Mouse (Mus musculus) cerebral cortex, adult 2 months (tissue): Measurements from ENCODE around the gene 1110008L16Rik.

Experiments used
- WGBS: fragments of 180-500 bp; shearing (Covaris S2); methylation state at CpG from one replicate; pipeline ENCODE4 v1.1.7; 2018; 5-methylcytosine and 5-hydroxymethylcytosine counted together

1110008L16Rik gene

DNA sequence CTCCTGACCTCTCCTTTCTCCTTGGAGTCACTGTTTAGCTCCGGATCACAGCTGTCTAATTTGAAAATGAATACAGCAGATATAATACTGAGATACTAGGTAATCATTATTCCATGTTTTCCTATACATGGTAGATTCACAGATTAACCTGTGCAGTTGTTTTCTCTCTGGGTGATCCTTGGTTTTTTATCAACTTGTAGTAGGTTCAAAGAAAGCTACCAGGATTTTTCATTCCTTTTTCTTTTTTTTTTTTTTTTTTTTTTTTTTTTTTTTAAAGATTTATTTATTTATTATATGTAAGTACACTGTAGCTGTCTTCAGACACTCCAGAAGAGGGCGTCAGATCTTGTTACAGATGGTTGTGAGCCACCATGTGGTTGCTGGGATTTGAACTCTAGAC is 39.1 kb downstream of the 1110008L16Rik start:
- WGBS = 98% methylated on average over 2 of the region's 2 CpGs

DNA sequence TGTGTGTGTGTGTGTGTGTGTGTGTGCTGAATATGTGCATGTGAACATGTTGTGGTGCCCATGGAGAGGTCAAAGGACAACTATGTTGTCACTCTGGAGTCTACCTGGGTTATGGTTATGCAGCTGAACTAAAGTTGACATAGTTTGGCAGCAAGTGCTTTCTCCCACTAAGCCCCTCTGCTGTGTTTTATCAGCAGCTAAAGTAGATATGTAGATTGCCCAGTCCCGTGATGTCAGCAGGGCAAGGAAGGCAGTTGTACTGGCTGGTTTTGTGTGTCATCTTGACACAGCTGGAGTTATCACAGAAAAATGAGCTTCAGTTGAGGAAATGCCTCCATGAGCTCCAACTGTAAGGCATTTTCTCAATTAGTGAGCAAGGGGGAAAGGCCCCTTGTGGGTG is 43.7 kb downstream of the 1110008L16Rik start:
- 90% methylated on average over 1 of the region's 1 CpGs for WGBS

DNA sequence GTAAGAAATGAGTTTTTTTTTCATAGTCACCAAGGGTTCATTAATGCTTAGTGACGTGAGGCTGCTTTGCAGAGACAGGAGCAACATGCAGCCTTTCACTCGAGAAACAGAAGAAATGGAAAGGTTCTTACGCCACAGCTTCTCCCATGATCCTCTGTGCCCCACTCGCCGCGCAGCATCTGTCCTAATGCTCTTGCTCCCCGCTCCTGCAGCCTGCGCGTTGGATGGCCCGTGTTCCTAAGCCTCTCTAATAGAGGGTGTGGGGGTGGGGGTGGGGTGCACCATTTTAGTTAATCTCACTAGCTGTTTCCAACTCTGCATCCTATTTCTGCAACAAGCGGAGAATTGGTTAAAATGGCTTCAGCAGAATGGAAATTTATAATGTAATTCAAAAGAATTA is 44.6 kb downstream of the 1110008L16Rik start:
- WGBS = 60% methylated on average over 11 of the region's 11 CpGs

DNA sequence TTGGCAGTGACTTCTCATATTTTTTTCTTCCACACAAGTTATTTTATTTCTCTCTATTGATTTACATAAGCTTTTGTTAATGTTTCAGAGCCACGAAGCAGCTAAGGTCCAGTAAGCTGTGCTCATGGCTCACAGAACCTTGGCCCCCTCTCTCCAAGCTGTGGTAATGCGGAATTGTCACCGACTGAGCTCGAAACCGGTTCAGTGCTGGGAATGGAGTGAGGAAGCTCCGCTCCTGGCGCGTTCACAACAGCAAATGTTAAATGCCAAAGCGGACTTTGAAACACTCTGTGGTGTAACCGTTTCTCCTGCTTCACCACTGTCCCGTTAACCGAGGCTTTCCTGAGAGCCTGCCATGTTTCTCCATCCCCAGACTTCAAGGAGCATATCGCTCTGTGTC is 45.2 kb downstream of the 1110008L16Rik start:
- WGBS = 62% methylated on average over 13 of the region's 13 CpGs

DNA sequence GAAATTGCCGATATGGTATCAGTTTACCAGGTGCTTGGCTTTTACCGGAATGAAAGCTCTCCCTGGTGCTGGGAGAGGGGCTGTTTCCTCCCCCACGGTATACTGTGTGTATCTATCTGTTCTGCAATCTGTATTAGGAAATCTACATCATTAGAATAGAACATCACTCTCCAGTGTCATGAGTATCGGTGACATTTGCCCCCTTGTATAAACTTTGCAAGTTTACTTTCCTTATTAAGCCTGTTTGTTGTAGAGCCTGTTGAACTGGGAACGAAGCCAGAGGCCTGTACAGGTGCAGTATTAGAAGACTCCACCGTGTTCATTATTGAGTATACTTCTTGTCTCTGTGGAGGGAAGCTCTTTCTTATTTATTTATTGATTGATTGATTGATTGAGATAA is 54.0 kb downstream of the 1110008L16Rik start:
- 78% methylated on average over 6 of the region's 6 CpGs for WGBS

DNA sequence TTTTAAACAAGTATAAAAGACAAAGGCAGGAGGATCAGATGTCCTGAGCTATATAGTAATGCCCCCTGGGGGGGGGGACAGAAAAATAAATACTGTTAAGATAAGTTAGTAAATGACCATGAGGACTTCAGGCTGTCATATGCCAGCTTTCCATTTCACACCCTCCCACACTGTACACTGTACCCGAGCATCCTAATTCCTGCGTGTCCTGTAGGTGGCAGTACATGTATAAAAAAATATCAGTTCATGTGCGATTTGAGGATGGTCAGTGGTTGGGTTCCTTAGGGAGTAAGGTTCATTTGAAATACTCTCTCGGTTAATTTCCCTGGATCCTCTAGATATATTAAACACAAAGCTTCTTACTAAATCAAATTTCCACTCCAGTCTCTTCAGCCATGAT is 55.5 kb downstream of the 1110008L16Rik start:
- 30% methylated on average over 4 of the region's 4 CpGs for WGBS

DNA sequence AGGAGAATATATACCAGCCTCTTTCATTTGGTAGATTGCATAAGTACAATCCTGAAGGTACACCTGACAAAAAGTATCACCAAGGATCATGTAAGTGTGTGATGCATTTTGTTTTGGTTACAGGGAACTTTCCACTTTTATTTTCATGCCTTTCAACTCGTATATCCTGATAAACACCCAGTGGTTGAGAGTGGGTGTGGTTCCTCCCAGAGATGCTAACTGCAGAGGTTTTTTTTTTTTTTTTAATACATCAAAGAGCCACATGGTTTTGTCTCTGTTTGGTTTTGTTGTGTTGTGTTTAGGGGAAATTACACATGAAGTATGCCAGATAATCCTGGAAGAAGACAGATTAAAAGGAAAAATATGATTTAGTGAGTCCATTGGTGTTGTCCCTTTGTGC is 57.9 kb downstream of the 1110008L16Rik start:
- WGBS = 81% methylated on average over 1 of the region's 1 CpGs

DNA sequence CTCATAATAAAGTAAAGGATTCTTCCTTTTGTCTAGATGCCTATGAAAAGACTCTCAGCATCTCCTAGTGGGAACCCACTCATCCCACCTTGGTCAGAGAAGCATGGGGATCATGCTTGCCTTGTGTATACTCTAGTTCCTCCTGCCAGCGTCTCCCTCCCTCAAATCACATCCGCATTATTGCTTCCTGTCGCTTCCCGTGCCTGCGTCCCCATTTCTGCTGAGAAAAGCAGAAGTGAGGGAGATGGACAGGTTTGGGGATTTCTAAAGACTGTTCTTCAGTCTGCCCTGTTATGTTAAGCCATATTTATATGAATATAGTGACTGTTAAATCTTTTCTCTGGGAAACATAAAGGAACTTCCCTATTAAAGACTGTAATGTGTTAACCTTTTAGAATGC is 61.6 kb downstream of the 1110008L16Rik start:
- 75% methylated on average over 5 of the region's 5 CpGs for WGBS

DNA sequence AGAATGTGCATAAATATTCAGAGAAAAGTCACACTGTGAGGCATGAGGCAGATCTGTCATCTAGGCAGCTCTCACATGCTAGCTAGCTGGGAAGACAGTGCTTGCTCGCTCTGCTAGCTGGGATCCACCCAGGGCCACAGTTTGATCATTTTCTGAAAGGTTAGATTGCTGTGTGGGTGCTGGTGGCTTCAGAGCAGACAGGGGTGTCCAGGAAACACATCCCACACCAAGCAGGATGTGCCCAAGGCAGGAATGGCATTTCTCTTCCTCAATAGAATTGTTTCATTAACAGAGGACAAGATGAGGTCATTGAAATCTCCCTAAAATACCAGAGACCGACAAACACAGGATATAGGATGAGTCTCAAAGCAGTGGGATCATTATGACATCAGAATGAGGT is 65.7 kb downstream of the 1110008L16Rik start:
- WGBS = 69% methylated on average over 2 of the region's 2 CpGs

DNA sequence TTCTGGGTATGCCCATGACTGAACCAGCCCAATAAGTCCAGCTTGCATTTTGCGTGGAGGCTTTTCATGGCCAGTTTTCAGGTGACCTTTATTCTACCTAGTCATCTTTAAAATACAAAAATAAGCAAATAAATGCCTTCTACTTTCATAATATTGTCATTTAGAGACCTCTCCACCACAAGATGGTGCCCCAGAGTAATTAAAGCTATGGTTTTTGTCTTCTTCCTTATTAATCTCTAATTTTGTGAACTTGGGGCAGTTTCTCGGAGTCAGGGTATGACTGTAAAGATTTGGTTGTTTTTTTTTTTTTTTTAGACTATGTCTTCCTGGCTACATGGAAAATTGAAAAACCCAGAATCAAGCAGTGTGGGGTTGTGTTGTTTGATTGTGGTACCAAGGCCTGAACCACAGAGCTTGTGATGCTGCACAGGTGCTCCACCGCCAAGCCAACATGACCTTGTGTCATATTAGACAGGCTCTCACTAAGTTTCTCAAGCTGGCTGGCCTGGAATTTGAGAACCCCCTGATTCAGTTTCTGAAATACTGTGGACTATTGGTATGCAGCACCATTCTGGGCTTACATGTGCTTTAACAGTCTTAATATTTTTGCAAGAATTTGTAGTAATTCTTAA is 73.2 kb downstream of the 1110008L16Rik start:
- 72% methylated on average over 3 of the region's 3 CpGs for WGBS

DNA sequence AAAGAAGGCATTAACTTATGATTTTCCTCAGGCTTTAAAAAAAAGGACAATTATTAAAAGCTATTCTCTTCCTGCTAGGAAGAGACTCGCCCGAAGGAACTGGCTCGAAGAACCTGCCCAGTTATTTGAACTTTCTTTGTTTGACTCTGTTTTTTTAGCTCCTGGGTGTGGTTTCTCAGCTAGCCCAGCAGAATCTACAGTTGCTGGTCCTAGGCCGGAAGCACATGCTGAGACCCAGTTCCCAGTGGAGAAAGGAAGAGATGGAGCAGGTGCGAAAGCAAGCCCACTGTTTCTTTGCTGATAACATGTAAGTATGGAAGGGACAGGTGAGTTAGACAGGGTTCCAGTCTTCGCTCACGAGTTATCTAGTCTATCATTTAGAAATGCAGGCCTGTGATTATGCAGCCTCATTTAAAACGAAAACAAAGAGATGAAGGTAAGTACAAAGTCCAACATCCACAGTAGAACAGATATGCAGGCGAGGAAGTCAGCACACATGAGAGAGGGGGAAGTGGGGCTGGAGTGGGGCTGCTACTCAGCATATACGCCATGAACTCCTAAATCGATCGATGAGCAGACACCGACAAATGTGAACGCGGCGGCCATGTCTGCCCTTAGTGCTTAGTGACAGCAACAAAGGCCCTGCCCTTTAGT is 77.7 kb downstream of the 1110008L16Rik start:
- 90% methylated on average over 16 of the region's 16 CpGs for WGBS

DNA sequence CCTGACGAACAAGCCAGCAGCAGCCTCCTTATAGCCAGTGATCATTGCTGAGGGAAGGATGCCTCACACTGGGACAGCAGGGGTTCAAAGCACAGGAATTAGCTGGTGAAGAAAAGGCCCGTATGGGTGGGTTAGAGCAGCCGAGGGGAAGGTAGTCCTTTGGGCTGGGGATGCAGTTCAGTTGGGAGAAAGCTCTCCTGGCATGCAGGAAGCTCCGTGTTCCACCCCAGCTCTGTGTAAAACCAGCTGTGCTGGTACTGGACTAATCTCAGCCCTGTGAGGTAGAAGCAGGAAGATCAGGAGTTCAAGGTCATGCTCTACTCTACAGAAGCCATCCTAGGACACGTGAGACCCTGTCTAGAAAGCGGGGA is 78.2 kb downstream of the 1110008L16Rik start:
- 75% methylated on average over 6 of the region's 6 CpGs for WGBS

DNA sequence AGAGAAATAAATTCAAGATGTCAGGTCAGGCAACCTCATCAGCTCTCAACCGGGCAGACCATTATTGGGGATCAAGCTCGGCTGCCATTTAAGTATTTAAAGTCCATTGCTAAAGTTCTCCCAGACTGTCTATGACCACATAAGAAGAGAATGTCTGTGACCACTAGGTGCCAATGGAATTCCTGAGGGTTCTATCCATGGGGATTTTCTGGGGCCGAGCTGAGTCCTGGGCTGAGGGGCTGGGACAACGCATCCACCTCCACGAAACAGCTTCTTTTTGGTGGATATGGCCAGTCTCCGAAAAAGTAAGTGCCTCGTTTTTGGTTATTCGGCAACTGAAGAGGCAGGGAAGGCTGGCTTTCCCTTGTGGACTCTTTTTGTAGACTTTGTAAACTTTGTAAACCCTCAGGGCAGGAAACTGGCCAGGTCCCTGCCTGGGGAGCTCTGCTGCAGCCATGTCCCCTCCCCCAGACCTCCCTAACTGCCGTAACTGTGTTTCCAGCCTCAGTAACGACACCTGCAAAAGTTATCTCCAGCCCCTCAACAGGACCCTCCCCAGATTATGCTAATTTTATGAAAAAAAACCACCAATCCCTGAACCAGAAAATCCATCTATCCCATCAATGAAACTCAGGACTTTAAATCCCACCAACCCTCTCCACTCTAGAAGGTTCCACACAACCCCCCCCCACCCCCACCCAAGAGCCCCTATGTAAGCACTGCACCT is 84.8 kb downstream of the 1110008L16Rik start, which contains the start of gene Psma6:
Gene Psma6 (plus strand): TSS at position 200 of the 727 bp plus-strand sequence.
- 85% methylated on average over 10 of the region's 10 CpGs for WGBS

DNA sequence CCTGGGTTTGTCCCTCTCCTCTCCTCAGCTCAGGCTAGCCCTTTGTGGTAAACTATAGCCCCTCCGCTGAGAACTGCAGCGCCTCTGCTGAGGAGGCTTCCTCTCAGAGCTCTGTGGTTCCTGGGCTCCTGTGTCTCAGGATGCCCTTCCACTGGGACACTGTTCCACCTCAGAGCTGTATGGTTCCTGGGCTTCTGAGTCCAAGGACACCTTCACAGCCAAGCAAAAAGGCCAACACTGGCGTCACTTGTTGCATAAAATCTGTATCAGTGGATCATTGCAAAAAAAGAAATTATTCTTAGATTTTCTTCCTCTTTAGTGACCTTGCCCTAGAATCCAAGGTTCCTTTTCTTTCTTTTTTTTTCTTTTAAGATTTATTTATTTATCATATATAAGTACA is 85.4 kb downstream of the 1110008L16Rik start:
- 96% methylated on average over 3 of the region's 3 CpGs for WGBS

DNA sequence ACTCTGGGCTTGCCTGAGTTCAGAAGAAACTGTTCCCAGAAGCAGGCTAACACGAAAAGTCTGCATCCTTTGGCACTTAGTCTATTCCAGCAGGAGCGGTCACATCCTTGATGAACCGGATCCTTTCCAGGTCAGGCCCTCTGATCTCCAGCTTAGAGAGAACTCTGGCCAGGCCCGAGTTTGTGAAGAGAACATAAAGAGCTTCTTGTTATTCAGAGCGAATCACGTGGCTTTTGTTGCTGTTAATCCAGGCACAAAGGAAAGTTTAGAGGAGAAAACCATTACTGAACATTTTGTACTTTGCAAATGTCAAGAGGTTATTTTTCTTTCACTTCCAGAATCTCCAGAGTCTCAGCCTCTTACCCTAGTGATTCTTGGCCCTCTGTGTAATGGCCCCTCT is 86.6 kb downstream of the 1110008L16Rik start:
- WGBS = 36% methylated on average over 6 of the region's 6 CpGs

DNA sequence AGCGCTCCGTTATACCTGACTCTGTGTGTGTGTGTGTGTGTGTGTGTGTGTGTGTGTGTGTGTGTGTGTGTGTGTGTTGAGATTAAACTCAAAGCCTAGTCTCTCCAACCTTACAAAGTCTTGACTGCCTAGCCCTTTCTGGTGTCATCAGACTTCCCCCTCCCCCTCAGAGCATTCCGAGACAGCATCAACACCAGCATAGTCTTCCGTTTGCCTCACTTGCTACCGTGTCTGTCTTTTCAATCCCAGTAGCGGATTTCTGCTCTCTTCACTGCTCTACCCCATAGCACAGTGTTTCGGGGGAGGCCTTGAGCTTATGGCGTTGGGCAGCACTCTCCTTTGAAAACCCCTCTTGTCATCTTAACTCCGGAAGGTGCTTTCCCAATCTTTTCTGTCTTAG is 87.1 kb downstream of the 1110008L16Rik start:
- 87% methylated on average over 9 of the region's 9 CpGs for WGBS

DNA sequence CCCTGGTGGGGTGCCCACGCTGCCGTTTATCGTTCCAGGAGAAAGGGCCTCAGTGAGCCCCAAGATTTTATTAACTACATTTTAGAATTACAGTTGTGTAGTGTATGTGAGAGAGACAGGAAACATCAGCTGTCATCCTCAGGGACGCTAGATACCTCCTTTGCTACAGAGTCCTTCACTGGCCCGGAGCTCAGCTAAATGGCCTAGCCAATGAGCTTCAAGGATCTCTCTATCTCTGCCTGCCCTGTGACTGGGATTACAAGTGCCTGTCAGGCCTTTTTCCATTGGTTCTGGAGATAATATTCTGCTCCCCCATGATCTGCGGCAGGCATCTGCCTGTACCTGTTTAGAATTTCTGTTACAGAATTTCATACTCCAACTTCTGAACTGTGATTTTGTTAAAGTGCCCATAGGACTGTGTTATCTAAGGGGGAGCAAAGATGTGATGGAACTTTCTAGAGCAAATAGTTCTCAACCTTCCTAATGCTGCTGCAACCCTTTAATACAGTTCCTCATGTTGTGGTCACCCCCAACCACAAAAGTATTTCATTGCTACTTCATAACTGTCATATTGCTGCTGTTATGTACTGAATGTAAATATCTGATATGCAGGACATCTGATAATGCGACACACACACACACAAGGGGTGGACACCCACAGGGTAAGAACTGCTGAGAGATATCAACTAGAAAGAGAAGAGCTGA is 87.9 kb downstream of the 1110008L16Rik start:
- 84% methylated on average over 7 of the region's 7 CpGs for WGBS

DNA sequence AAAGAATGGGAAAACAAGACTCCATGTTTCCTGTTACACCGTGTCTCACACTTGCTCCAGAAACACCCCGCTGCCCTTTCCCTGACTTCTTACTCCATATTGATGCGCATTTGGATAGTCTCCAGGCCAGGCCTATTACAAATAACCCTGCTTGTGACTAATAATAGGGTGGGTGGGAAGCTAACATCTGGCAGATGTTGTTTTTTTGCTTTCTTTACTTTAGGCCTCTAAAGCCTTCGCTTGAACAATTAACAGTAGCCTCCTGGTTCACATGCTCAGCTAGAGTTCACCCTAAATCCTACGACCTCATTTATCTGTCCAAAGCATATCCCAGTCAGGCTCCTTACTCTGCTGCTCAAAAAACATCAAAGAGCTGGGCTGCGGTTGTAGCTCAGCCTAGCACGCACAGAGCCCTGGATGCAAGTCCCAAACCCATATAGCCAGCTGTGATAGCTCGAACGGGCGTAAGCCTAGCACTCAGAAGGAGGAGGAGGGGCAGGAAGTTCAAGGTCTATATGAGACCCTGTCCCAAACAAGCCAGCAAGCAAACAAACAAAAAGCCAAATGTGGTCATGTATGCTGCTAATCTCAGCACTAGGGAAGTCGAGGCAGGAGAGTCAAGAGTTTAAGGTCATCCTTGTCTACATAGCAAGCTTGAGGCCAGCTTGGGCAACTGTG is 88.5 kb downstream of the 1110008L16Rik start:
- 78% methylated on average over 11 of the region's 11 CpGs for WGBS

DNA sequence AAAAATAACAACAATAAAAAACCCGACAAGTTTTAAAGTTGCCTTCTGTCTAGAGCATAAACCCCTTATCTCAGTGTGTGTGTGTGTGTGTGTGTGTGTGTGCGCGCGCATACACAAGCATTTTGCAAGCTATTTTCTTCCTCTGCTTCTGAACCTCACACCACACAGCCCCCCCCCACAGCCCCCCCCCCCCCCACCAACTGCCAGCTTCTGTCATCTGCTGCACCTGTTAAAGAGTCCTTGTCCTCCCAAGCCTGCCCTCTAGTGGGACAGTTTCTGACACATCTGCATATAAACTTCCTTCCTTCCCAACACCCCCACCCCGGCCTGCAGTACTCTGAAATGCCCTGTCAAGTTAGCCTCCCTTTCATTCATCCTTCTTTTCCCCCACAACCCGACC is 89.1 kb downstream of the 1110008L16Rik start:
- 74% methylated on average over 6 of the region's 6 CpGs for WGBS

DNA sequence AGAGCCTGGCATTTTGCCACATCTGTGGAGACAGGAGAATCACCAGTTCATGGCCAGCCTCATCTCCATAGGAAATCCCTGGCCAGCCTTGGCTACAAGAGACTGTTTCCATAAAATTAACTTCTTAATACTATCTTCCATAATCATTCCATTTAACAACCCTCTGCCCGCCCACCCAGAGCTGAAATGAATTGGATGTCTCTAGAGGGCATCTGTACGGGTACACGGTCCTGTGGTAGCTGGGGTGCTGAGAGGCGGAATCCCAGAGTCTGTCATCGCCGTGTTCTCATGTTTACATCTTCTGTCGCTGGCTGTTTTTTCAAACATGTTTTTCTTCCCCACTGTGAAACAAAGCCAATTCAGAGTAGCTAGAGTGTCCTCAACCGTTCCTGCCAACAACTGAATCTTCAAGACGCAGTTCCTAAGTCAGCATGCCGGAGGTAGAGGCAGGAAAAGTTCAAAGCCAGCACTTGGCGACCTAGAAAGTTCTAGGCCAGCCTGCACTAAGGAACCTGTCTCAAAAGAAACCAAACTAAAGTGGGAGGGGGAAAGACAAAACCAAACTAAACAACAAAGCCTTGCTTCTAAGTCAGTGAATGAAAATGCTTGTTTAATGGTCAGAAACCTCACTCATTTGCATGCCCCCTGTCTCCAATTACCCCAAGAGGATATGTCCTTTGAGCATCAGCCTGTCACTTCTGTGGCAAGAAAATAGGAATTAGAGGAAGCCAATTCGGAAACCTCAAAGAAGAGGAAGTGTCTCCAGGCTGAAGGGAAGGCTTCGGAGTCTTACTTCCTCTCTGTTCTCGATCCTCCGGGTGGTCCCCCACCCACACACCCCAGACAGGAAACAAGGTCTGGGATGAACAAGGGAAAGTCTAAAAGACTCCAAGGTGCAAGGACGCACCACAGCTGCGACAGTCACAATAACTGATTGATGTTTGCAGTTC is 90.0 kb downstream of the 1110008L16Rik start:
- WGBS = 55% methylated on average over 17 of the region's 17 CpGs
